Mouse (Mus musculus) gastrocnemius, postnatal 14 days (tissue): ENCODE measurements around the gene Gm10643. TPM values are rescaled to one million over a fixed set of nuclear protein-coding genes. Genes with fewer than 3 reads are reported as not detected.

ENCODE experiments used
- DNase-seq: peaks from one replicate; pipeline ENCODE4 v3.0.0; 2021; ENCODE audit warnings: mixed read lengths
- intact Hi-C: fragments of 180-260 bp; cut with DNase I; formaldehyde crosslinking; loops from one replicate; pipeline ENCODE4 v1.15.1; 2025; ENCODE audit warnings: low total_unique reads
- total RNA-seq, 2 experiments: library from RNA; stranded (reverse); gene quantifications; 2 replicates each; pipeline ENCODE4 v1.2.3; 2021

Gene Gm10643
- total RNA-seq, 2 experiments from 2014 or later: 2.6 TPM

- intact Hi-C loops: no loop called here
Observed at GRCm38 (mm10) chr8:84073230-84073976, 8.5 kb upstream of the Gm10643 start.

DNA sequence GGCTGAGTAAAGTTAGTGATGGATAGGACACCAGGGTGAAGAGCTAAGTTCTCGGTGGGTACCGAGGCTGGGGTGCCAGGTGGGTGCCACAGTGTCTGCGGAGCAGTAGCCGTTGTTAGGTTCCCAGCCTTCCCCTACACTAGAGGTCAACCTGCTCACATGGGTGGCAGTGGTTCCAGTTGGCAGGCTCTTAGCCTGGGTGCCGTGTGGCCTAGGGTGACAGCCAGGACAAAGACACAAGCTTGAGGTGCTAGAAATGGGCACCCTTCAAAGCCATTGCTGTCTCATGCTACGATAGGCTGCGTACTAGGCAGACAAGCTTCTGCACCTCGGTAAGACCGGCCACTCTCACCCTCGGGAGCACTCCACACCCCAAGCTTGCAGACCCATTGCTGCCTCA is 7.4 kb upstream of the Gm10643 start:
- intact Hi-C loops: no loop called here
- DNase-seq: no peak

More at GRCm38 (mm10) chr8:84073230-84073976, 8.5 kb upstream of the Gm10643 start:
- DNase-seq: no peak

DNA sequence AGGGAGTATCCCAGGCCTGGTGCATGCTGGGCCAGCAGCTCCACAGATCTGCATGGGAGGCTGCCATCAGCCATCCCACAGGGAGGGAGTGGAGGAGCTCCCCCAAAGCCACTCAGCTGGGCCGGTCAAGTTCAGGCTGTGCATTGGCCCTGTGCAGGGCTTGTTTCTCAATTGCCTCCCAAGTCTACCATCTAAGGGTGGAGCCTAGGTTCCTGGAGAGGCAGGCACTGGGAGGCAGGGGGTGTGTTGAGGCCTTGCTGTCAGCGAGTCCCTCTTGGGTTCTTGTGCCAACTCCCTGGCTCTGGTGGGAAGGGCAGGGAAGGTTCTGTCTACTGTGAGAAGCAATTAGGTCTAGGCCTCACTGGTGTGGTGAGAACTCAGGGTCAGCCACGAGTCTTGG is 7.0 kb upstream of the Gm10643 start:
- peak; percentile 47 for DNase-seq
- intact Hi-C loops: no loop called here

- DNase-seq: no peak
- intact Hi-C loops: no loop called here
Observed at GRCm38 (mm10) chr8:84070667-84071066, 5.7 kb upstream of the Gm10643 start.

- no peak for DNase-seq
- intact Hi-C loops: no loop called here
Observed at GRCm38 (mm10) chr8:84070241-84070640, 5.3 kb upstream of the Gm10643 start.

- DNase-seq: no peak
- intact Hi-C loops: no loop called here
Observed at GRCm38 (mm10) chr8:84069750-84070149, 4.8 kb upstream of the Gm10643 start.

DNA sequence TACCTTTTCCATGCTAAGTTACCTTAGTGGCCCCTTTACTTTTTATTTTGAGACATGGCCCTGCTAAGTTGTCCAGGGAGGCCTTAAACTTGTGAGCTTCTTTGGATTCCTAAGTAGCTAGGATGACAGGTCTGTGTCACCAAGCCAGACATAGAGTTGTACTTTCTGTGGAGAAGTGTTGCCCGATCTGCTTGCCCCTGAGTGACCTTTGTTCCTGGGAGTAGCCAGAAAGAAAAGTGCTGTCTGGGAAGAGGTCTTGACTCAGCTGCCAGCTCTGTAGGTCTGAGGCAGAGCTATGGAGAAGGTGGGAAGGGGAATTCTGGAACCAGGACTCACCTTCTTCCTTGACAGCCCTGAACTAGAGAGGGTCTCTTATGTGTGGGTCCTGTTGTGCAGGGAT is 4.2 kb upstream of the Gm10643 start:
- DNase-seq: no peak
- intact Hi-C loops: no loop called here

DNA sequence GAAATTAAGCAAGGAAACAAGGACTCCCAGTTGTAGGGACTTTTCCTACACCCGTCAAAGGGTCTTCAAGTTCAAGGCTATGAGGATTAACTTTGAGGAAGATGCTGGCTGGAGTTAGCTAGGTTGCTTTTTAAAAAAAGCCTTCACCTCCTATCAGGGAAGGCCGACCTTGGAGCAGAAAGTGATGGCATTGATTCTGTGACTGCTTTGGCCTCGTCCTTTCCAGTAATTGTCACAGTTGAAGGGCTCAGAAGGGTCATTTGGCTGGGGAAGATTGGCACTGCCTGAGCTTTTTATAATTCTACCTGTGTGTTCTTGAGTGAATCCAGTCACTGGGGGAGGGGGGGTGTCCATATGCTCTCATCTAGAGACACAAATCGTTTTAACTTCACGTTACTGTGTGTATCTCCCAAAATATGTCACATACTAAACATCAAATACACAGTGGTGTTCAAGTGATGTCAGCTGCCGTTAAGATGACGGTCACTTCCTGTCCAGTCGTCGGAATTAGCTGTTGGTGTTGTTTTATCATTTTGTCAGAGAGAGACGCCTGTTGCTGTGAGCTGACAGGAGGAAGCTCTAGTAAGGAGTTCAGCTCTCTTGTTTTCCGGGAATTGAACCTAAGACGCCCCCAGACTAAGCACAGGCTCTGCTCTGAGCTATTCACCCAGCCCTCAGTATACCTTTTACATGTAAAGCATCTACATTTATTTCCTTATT is 3.5 kb upstream of the Gm10643 start:
- intact Hi-C loops: no loop called here
- DNase-seq: no peak

DNA sequence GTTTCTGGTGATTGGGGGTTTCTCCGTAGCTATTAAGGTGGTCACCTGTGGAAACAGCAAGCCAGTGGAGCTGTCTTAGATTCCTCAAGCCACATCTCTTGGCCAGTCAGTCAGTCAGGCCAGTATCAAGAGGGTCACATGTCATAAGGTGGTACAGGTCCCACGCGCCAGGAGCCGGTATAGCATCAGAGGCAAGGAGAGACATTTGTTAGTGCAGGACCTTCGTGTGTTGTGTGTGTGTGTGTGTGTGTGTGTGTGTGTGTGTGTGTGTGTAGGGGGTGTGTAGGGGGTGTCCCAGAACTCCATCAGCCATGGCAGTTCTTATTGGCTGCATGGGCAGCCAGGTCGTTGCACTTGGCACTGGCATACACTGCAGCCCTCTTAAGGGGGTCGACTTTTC is 3.0 kb upstream of the Gm10643 start:
- no peak for DNase-seq
- intact Hi-C loops: no loop called here

DNA sequence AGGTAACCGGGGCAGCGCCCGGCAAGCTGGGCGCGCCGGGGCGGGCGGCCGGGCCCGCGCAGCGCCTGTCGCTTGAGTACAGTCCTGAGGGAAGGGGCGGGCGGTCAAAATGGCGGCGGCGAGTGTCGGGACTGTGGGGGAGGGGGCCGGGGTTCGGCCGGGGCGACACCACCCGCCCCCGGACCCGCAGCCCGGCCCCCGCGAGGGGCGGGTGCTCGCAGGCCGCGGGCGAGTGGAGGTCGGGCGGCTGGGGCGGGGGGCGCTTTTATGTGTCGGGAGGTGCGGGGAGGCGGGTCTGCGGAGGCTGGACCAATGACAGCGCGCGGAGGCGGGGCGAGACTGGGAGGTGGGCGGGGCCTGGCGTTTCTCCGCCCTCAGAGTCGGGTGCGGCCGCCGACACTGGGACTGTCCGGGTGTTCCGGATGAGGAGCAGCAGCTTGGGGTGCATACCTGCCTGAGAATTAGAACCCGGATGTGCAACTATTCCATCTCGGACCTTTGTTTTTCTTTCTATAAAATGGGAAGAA is 2.2 kb upstream of the Gm10643 start:
- intact Hi-C loops: no loop called here
- DNase-seq: peak; percentile 95

GRCm38 (mm10) chr8:84066291-84066930 is 1.5 kb upstream of the Gm10643 start, which contains the start of gene Rfx1:
Gene Rfx1, plus strand, starts transcription at chr8:84066834.
- intact Hi-C loops: no loop called here
- DNase-seq: peak; percentile 100

DNA sequence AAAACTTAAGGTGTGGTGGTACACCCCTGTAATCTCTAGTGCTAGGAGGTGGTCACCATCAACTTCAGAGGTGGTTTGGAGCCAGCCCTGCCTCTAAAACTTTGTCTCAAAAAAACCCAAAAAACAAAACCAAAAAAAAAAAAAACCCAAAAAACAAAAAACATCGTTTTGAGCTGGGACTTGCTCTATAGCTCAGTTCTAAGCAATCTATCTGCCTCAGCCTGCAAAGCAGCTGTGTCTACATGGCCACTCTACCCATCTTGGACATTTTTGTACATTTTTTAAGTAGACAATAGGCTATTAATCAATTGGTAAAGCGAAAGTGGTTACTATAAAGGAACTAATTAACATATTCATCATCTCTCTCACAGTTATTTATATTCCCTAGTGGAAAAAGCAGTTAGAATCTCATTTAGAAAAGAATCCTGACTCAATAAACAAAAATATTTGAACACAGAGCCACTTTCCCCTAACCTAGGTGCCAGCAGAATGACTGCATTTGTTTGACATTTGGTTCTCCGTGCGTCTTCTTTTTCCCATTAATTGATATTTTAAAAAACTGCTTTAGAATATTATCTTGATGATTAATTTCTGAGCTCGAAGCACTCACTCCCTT is 628 bp upstream of the Gm10643 start:
- intact Hi-C loops: no loop called here

DNA sequence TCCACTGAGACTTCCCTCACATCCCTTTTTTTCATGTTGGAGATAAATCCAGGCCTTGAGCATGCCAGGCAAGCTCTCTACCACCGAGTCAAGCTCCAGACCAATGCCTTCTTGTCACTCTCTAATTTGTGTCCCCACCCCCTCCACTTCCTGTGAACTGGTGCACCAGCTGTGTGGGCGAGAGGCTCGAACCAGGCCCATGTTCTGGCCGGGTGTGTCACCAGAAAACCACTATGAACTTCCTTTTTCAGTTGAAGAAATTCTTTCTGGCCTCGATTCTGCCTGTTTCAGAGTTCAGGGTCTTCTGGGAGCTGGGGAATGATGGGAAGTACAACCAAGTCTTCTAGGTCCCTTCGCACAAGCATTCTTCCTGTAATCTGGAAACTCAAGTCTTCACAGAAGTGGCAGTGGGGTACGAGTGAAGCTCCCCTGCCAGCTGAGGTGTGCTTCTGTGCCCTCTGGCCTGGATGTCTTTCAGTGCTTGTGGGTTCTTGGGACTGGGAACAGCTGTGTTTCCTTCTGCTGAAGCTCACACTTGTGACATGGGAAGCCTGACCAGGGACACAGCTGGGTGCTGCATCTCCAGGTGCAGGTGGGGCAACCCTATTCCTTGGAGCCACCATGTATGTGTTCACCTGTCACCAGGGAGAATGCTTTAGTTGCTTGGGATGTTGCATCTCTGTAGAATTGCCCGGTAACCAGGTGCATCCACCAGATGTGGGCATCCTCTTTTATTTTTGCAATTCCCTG is 901 bp downstream of the Gm10643 start:
- no peak for DNase-seq
- intact Hi-C loops: no loop called here

More for the DNA sequence above, 628 bp upstream of the Gm10643 start:
- no peak for DNase-seq

DNA sequence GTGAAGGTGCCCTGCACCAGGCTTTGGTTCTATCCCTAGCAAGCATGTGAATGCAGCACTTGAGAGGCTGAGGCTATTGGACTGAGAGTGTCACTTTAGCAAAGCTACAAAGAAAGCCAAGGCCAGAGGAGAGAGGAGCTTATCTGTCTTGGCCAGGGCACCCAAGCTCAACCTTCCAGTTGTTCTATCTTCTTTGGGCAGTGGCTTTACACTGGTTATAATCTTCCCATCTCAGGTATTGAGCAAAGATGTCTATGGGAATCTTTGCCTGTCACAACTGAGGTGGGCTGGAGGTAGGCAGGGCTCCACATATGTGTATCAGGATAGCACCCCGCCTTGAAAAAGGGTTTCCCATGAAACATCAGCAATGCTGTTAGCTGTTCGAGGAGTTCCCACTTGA is 4.7 kb downstream of the Gm10643 start:
- no peak for DNase-seq
- intact Hi-C loops: no loop called here

DNA sequence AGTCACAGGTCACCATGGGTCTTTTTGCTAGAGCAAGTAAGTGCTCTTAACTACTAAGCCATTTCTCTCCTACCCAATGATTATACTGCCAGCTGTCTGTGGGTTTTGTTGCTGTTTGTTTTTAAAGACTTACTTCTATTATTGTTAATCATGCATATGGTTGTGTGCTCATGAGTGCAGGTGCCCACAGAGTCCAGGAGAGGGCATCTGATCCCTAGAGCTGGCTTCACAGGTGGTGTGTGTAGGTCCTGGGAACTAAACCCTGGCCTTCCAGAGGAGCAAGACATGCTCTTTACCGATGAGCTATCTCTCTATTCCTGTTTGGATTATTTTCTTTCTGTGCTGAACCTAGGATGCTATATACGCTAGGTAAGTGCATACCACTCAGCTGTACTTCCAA is 5.7 kb downstream of the Gm10643 start:
- no peak for DNase-seq
- intact Hi-C loops: no loop called here

GRCm38 (mm10) chr8:84057827-84058226 is 7.1 kb downstream of the Gm10643 start:
- intact Hi-C loops: no loop called here
- DNase-seq: no peak

- DNase-seq: no peak
- intact Hi-C loops: no loop called here
Observed at GRCm38 (mm10) chr8:84053229-84053628, 11.7 kb downstream of the Gm10643 start.

GRCm38 (mm10) chr8:84052746-84053145 is 12.2 kb downstream of the Gm10643 start:
- DNase-seq: no peak
- intact Hi-C loops: no loop called here

DNA sequence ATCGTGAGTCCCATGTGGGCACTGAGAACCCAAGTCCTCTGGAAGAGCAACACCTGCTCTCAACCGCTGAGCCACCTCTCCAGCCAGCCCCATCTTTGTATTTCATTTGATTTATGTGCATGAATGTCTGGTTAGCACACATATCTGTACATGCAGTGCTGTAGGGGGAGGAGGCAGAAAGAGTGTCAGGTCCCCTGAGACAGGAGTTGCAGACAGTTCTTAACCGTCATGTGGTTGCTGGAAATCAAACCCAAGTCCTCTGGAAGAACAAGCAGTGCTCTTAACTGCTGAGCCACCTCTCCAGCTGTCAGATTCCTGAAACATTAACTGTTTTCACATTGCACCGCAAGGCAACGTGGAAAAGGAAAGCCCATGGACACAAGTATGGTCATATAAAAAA is 16.8 kb downstream of the Gm10643 start:
- intact Hi-C loops: loop anchor here (10.0 kb wide), 1 partner anchor 127 kb away; no protein-coding TSS in a partner anchor
- no peak for DNase-seq
